Mouse (Mus musculus): Measurements from ENCODE around the gene Apon. TPM values are rescaled to one million over a fixed set of nuclear protein-coding genes. Genes with fewer than 3 reads are reported as not detected.

The Apon gene
- not detected for polyA plus RNA-seq (2014; fragmentation: Illumina TruSeq; extraction: RNeasy Lipid Tissue Mini Kit (QIAGEN cat#74804); ENCODE audit: low read depth, low replicate concordance)

DNA sequence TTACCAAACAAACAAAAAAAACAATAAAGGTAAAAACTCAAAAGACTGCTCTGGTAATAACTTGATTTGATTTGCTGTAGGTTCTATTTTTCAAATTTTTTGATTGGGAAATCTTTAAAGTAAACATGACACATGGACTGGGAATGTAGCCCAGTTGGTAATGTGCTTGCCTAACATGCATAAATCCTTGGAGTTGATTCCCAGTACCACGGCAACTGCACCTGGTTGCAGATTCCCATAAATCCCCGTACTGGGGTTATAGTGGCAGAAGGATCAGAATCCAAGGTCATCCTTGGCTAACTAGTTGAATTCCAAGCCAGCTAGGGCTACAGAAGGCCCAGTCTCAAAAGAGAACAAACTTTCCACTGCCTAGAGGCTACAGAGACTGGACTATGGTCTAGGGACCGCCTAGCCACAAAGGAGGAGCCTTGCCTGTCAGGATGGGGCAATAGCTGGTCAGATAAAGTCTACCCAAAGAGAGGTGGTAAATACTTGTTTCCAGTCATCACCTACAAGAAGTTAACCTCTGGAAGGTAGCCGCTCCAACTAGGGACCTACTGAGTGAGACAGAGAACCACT is at the start of gene Apon:
Apon (plus strand) TSS at position 420 of the 579 bp plus-strand sequence.

DNA sequence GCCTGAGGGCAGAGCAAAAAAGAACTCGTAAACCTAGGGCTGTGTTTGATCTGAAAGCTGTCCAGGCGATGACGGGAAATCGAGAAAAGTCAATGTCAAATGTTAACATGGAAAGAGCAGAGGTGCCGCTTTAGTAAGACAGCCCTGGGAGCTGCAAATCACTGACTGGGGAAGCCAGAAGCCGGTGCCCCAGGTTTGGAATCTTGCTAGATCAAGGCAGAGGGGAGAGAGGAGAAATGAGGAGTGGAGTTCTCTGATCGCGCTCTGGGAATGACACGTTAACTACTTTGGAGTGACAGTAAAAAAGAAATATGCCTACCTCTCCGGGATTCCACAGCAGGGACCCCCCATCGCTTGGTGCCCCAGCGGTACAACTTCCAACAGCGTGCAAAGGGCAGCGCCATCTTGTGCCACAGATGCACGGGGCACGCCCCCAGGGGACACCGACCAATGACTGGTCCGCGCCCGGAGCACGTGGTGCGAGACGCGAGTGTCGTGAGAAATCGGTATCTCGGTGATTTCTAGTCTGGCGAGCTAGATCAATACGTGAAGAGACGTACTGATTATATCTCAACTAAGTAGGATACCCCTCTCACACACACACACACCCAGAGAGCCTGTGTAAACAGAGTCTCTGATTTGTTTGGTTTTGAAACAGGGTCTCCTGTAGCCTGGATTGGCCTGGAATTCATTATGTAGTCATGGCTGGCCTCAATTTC is 42.3 kb upstream of the Apon start, which contains the start of gene Spryd4:
Spryd4 (minus strand) TSS at position 418 of the 719 bp plus-strand sequence.

DNA sequence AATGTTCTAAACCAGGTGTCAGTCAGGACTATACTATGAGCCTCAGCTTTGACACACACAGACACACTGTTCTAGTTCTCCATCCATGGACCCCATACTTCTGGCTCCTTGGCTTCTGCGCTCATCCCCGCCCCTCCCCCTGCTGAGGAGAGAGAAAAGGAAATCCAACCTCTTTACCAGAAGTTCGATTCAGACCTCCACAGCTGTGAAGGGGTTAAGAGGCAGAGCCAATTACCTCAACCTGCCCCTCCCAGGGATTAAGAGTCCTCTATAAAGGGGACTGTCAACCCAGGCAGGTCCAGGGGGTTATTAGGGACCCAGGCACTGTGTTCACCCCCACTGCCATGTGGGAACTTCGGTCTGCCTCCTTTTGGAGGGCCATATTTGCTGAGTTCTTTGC is 28.4 kb upstream of the Apon start, which contains the start of gene Mip:
Mip (plus strand) TSS at position 301 of the 400 bp plus-strand sequence.

DNA sequence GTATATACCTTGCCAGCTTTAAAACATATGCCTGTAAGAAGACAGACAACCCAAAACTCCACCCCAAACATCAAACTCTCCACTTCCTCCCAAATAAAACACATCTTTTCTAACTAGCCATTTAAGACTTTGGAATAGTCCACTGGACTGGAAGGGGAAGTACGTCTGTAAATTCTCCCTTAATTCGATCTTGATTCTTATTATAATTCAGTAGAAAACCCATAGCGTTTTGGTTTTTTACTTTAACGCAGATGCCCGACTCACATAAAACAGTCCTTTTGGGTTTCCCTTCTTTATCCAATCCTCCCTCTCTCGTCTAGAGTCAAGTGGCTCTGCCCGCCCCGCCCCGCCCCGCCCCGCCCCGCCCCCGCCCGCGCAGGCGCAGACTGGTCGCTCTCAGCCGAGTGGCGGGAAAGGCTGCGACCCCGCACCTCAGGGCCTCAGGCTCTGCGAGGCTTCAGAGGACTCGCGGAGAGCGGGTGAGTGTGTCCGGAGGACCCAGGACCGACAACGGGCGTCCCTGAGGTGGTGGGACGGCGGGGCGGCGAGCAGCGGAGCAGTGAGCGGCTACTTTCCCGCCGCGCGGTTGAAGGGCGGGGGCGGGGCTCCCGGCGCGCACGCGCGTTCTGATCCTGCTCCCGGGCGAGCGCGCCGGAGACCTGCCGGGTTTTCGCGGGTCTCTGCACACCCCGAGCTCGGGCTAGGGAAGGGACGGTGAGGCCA is 22.0 kb upstream of the Apon start, which contains the start of gene Timeless:
Timeless (plus strand) TSS at position 369 of the 723 bp plus-strand sequence.

DNA sequence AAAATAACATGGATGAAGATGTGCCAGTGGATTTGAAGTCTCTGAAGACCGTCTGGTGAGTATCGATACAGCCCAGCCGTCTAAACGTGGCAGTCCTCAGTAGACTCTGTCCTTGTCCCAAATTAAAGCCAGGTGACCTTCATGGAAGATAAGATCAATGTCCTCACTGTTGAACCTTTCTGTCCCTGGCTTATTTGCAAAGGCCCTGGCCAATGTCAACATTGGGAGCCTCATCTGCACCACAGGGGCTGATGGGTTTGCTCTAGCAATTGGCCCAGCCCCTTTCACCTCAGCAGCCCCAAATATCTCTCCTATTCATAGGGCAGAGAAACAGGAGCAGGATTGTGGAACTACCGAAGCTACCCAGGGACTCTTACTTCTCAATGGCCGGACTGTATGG is 14.5 kb downstream of the Apon start, which contains the start of gene Apof:
Apof (plus strand) TSS at position 301 of the 400 bp plus-strand sequence.

DNA sequence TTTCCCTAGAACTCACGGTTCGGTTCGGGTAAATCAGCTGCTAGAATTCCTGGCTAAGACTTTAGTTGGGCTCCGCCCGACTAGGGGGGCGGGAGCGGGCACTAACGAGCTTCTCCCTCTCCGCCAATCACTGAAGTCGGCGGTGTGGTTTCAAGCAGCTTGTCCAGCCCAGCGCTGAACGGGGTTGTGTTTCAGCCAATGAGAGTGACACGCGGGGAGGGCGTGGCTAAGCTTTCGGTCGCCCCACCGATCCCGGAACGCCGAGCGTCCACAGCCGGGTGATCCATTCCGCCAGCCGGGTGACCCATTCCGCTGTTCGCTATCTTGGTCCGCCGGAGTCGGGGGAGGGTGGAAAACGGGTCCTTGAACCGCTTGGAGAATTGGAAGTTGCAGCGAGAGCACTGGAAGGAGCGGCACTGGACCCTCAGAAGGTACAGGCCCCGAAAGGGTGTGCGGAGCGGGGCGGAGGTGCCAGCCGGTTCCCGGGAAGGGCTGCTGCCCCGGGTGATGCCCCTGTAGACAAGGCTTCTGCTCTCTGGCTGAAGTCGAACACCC is 16.5 kb downstream of the Apon start, which contains the start of gene Stat2:
Stat2 (plus strand) TSS at position 273 of the 555 bp plus-strand sequence.

DNA sequence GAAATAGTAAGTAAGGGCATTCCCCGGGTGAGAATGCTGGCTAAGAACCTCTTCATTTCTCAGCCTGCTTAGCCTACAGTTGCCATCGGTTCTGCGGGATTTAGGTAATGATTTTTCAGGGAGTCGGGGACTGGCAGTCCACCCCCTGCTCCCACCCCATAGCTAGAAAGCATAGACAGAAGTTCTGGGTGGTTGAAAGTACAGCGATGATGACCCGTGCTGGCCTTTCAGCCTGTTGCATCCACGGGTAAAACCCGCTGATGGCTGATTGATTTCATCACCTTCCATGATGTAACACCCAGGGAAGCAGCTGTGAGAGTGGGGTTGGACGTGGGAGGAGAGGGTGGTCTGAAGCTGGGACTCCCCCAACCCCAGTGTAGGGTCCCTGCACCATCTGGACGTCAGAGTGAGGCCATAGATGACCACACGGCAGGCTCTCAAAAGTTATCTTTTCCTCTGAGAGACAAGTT is 44.8 kb downstream of the Apon start, which contains the start of gene Il23a:
Il23a (minus strand) TSS at position 51 of the 470 bp plus-strand sequence.

DNA sequence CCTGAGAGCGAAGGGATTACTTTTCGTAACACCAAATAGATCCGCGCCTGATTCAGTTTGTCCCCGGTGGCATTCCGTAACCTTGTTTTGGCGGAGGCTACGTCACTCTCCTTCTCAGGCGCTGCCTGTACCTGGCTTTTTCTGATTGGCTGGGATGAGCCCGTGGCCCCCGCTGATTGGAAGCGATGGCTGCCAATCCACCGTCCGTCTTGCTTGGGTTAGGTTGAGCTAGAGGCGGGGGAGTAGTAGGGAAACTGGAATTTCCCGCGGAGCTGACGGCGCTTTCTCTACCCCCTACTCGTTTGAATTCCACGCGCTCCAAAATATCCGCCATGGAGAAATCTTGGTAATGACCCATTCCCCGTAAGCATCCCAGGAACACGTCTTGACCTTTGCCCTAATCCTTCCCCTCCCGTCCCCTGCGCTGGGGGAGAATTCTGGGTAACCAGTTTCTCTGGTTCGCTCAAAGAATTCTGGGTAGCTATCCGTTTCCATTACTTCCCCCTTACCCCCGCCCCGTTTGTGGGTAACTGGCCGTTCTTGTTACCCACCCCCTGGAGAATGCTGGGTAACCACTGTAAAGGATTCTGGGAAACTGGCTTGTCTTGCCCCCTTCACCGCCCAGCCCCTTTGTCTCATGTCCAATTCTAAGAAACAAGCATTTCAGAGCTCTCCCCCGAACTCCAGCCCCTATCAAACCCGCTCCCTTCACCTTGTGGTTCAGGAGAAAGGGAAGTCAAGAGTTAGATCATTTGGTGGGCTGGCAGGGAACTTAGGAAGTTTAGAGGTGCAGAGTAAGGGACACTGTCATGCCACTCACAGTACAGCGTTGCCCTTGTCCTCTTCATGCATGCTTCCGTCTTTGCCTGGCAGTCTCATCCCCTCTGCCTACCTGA is 49.5 kb downstream of the Apon start, which contains the start of gene Pan2:
Pan2 (plus strand) TSS at position 210 of the 896 bp plus-strand sequence.

Other genes with a start within 250 kb of the Apon start
- gene Hsd17b6, start 246.5 kb upstream of the Apon start, polyA plus RNA-seq (2014; fragmentation: Illumina TruSeq; extraction: RNeasy Lipid Tissue Mini Kit (QIAGEN cat#74804); ENCODE audit: low read depth, low replicate concordance) = not detected
- gene Prim1, start 238.9 kb upstream of the Apon start, polyA plus RNA-seq (2014; fragmentation: Illumina TruSeq; extraction: RNeasy Lipid Tissue Mini Kit (QIAGEN cat#74804); ENCODE audit: low read depth, low replicate concordance) = 22.8 TPM
- 1,133 TPM for gene Naca, start 218.5 kb upstream of the Apon start, polyA plus RNA-seq (2014; fragmentation: Illumina TruSeq; extraction: RNeasy Lipid Tissue Mini Kit (QIAGEN cat#74804); ENCODE audit: low read depth, low replicate concordance)
- 395 TPM for gene Ptges3, start 195.1 kb upstream of the Apon start, polyA plus RNA-seq (2014; fragmentation: Illumina TruSeq; extraction: RNeasy Lipid Tissue Mini Kit (QIAGEN cat#74804); ENCODE audit: low read depth, low replicate concordance)
- 1,708 TPM for gene Atp5b, start 170.8 kb upstream of the Apon start, polyA plus RNA-seq (2014; fragmentation: Illumina TruSeq; extraction: RNeasy Lipid Tissue Mini Kit (QIAGEN cat#74804); ENCODE audit: low read depth, low replicate concordance)
- 9.3 TPM for gene Baz2a, start 162.5 kb upstream of the Apon start, polyA plus RNA-seq (2014; fragmentation: Illumina TruSeq; extraction: RNeasy Lipid Tissue Mini Kit (QIAGEN cat#74804); ENCODE audit: low read depth, low replicate concordance)
- 12.4 TPM for gene Rbms2, start 73.8 kb upstream of the Apon start, polyA plus RNA-seq (2014; fragmentation: Illumina TruSeq; extraction: RNeasy Lipid Tissue Mini Kit (QIAGEN cat#74804); ENCODE audit: low read depth, low replicate concordance)
- gene Gls2, start 59.6 kb upstream of the Apon start, polyA plus RNA-seq (2014; fragmentation: Illumina TruSeq; extraction: RNeasy Lipid Tissue Mini Kit (QIAGEN cat#74804); ENCODE audit: low read depth, low replicate concordance) = not detected
- 16.3 TPM for gene Spryd4, start 42.3 kb upstream of the Apon start, polyA plus RNA-seq (2014; fragmentation: Illumina TruSeq; extraction: RNeasy Lipid Tissue Mini Kit (QIAGEN cat#74804); ENCODE audit: low read depth, low replicate concordance)
- not detected for gene Mip, start 28.3 kb upstream of the Apon start, polyA plus RNA-seq (2014; fragmentation: Illumina TruSeq; extraction: RNeasy Lipid Tissue Mini Kit (QIAGEN cat#74804); ENCODE audit: low read depth, low replicate concordance)
- 2.3 TPM for gene Timeless, start 22.0 kb upstream of the Apon start, polyA plus RNA-seq (2014; fragmentation: Illumina TruSeq; extraction: RNeasy Lipid Tissue Mini Kit (QIAGEN cat#74804); ENCODE audit: low read depth, low replicate concordance)
- not detected for gene Apof, start 14.6 kb downstream of the Apon start, polyA plus RNA-seq (2014; fragmentation: Illumina TruSeq; extraction: RNeasy Lipid Tissue Mini Kit (QIAGEN cat#74804); ENCODE audit: low read depth, low replicate concordance)
- gene Stat2, start 16.5 kb downstream of the Apon start, polyA plus RNA-seq (2014; fragmentation: Illumina TruSeq; extraction: RNeasy Lipid Tissue Mini Kit (QIAGEN cat#74804); ENCODE audit: low read depth, low replicate concordance) = 3.6 TPM
- gene Il23a, start 44.7 kb downstream of the Apon start, polyA plus RNA-seq (2014; fragmentation: Illumina TruSeq; extraction: RNeasy Lipid Tissue Mini Kit (QIAGEN cat#74804); ENCODE audit: low read depth, low replicate concordance) = not detected
- gene Pan2, start 49.2 kb downstream of the Apon start, polyA plus RNA-seq (2014; fragmentation: Illumina TruSeq; extraction: RNeasy Lipid Tissue Mini Kit (QIAGEN cat#74804); ENCODE audit: low read depth, low replicate concordance) = 4.8 TPM
- gene Cnpy2, start 68.4 kb downstream of the Apon start, polyA plus RNA-seq (2014; fragmentation: Illumina TruSeq; extraction: RNeasy Lipid Tissue Mini Kit (QIAGEN cat#74804); ENCODE audit: low read depth, low replicate concordance) = 69.0 TPM
- gene Cs, start 83.6 kb downstream of the Apon start, polyA plus RNA-seq (2014; fragmentation: Illumina TruSeq; extraction: RNeasy Lipid Tissue Mini Kit (QIAGEN cat#74804); ENCODE audit: low read depth, low replicate concordance) = 106 TPM
- gene Coq10a, start 114.9 kb downstream of the Apon start, polyA plus RNA-seq (2014; fragmentation: Illumina TruSeq; extraction: RNeasy Lipid Tissue Mini Kit (QIAGEN cat#74804); ENCODE audit: low read depth, low replicate concordance) = 8.7 TPM
- 4.6 TPM for gene Ankrd52, start 123.0 kb downstream of the Apon start, polyA plus RNA-seq (2014; fragmentation: Illumina TruSeq; extraction: RNeasy Lipid Tissue Mini Kit (QIAGEN cat#74804); ENCODE audit: low read depth, low replicate concordance)
- 0.53 TPM for gene Slc39a5, start 147.1 kb downstream of the Apon start, polyA plus RNA-seq (2014; fragmentation: Illumina TruSeq; extraction: RNeasy Lipid Tissue Mini Kit (QIAGEN cat#74804); ENCODE audit: low read depth, low replicate concordance)
- gene Nabp2, start 157.4 kb downstream of the Apon start, polyA plus RNA-seq (2014; fragmentation: Illumina TruSeq; extraction: RNeasy Lipid Tissue Mini Kit (QIAGEN cat#74804); ENCODE audit: low read depth, low replicate concordance) = 18.4 TPM
- gene Rnf41, start 157.6 kb downstream of the Apon start, polyA plus RNA-seq (2014; fragmentation: Illumina TruSeq; extraction: RNeasy Lipid Tissue Mini Kit (QIAGEN cat#74804); ENCODE audit: low read depth, low replicate concordance) = 4.9 TPM
- 47.7 TPM for gene Smarcc2, start 205.2 kb downstream of the Apon start, polyA plus RNA-seq (2014; fragmentation: Illumina TruSeq; extraction: RNeasy Lipid Tissue Mini Kit (QIAGEN cat#74804); ENCODE audit: low read depth, low replicate concordance)
- 99.8 TPM for gene Myl6, start 240.0 kb downstream of the Apon start, polyA plus RNA-seq (2014; fragmentation: Illumina TruSeq; extraction: RNeasy Lipid Tissue Mini Kit (QIAGEN cat#74804); ENCODE audit: low read depth, low replicate concordance)
- 0.40 TPM for gene Myl6b, start 244.6 kb downstream of the Apon start, polyA plus RNA-seq (2014; fragmentation: Illumina TruSeq; extraction: RNeasy Lipid Tissue Mini Kit (QIAGEN cat#74804); ENCODE audit: low read depth, low replicate concordance)